Mouse (Mus musculus) midbrain, embryonic 15.5 days (tissue): ENCODE results near the gene Dip2b. TPM values are rescaled to one million over a fixed set of nuclear protein-coding genes. Genes with fewer than 3 reads are reported as not detected.
"Not testable (repeated sequence)": the region's sequence is repeated elsewhere in the genome, so short reads cannot be mapped to it uniquely, and the experiment has no call there.

Source experiments
- ATAC-seq: fragments of 200-750 bp; cut with Nextera tagmentation; replicated peaks from 2 replicates; pipeline ENCODE4 v1.8.0; 2017; ENCODE audit warnings: moderate TSS enrichment
- H3K27ac ChIP-seq: fragments of 300-500 bp; sonication (generic); 2 replicates; pipeline ENCODE4 v1.5.1; 2015; ENCODE audit warnings: mild to moderate bottlenecking, inconsistent platforms
- H3K27me3 ChIP-seq: fragments of 300-500 bp; sonication (generic); replicated peaks from 2 replicates; pipeline ENCODE4 v1.6.1; 2015; ENCODE audit warnings: inconsistent platforms
- H3K36me3 ChIP-seq: fragments of 300-500 bp; sonication (generic); replicated peaks from 2 replicates; pipeline ENCODE4 v1.6.1; 2015; ENCODE audit warnings: inconsistent platforms
- H3K4me1 ChIP-seq: fragments of 300-500 bp; sonication (generic); 2 replicates; pipeline ENCODE4 v1.6.1; 2015; ENCODE audit warnings: inconsistent platforms
- H3K4me2 ChIP-seq: fragments of 300-500 bp; sonication (generic); 2 replicates; pipeline ENCODE4 v1.6.1; 2015; ENCODE audit warnings: inconsistent platforms, mild to moderate bottlenecking, moderate library complexity
- H3K4me3 ChIP-seq: fragments of 300-500 bp; sonication (generic); 2 replicates; pipeline ENCODE4 v1.5.1; 2015; ENCODE audit warnings: mild to moderate bottlenecking, inconsistent platforms
- H3K9ac ChIP-seq: fragments of 300-500 bp; sonication (generic); 2 replicates; pipeline ENCODE4 v1.6.1; 2015; ENCODE audit warnings: mild to moderate bottlenecking, inconsistent platforms
- H3K9me3 ChIP-seq: fragments of 300-500 bp; sonication (generic); 2 replicates; pipeline ENCODE4 v1.6.1; 2016; ENCODE audit warnings: inconsistent platforms
- WGBS: fragments of 180-500 bp; shearing (Covaris S2); methylation state at CpG from one replicate; pipeline ENCODE4 v1.1.7; 2015; ENCODE audit warnings: mixed read lengths; 5-methylcytosine and 5-hydroxymethylcytosine counted together
- polyA plus RNA-seq: library from polyadenylated mRNA; unstranded; fragments of >200 nt; fragmentation: Nextera tagmentation; extraction: Ambion mirVana; gene quantifications from 2 replicates; pipeline ENCODE4 v1.2.1, GENCODE M21; 2015

The Dip2b gene
- polyA plus RNA-seq, 1 experiment from 2014 or later = 20.2 TPM

GRCm38 (mm10) chr15:100248665-100249433, 210.4 kb downstream of the Dip2b start:
- Histone ChIP-seq H3K4me2 (no peak overlapping the region), H3K27me3 (no peaks in the 10 kb centered on the region), H3K9ac (no peak overlapping the region), H3K36me3 (peaks cover 31% of the 10 kb centered on the region), H3K27ac (no peak overlapping the region), H3K9me3 (no peaks in the 10 kb centered on the region), H3K4me1 (no peaks in the 10 kb centered on the region), H3K4me3 (no peak overlapping the region)
- no peak for ATAC-seq
- 97% methylated on average over 6 of the region's 6 CpGs for WGBS

GRCm38 (mm10) chr15:100251153-100251780, 212.8 kb downstream of the Dip2b start:
- peaks cover 42% of the 10 kb centered on the region for H3K36me3 ChIP-seq
- no peak overlapping the region for H3K4me3 ChIP-seq
- H3K4me1 ChIP-seq = no peaks in the 10 kb centered on the region
- H3K9ac ChIP-seq = no peak overlapping the region
- H3K4me2 ChIP-seq = no peak overlapping the region
- no peaks in the 10 kb centered on the region for H3K9me3 ChIP-seq
- ATAC-seq = no peak
- H3K27ac ChIP-seq = no peak overlapping the region
- WGBS = 92% methylated on average over 6 of the region's 6 CpGs
- no peaks in the 10 kb centered on the region for H3K27me3 ChIP-seq

GRCm38 (mm10) chr15:100256386-100256785, 217.9 kb downstream of the Dip2b start:
- Histone ChIP-seq H3K9me3 (no peaks in the 10 kb centered on the region), H3K9ac (no peak overlapping the region), H3K4me1 (no peaks in the 10 kb centered on the region), H3K4me3 (no peak overlapping the region), H3K27me3 (no peaks in the 10 kb centered on the region), H3K4me2 (no peak overlapping the region), H3K36me3 (peaks cover 49% of the 10 kb centered on the region), H3K27ac (no peak overlapping the region)
- WGBS = 93% methylated on average over 6 of the region's 6 CpGs
- ATAC-seq = no peak

- no peaks in the 10 kb centered on the region for H3K27me3 ChIP-seq
- H3K4me1 ChIP-seq = no peaks in the 10 kb centered on the region
- H3K4me2 ChIP-seq = no peak overlapping the region
- H3K27ac ChIP-seq = no peak overlapping the region
- H3K4me3 ChIP-seq = no peak overlapping the region
- WGBS = 90% methylated on average over 5 of the region's 5 CpGs
- peaks cover 52% of the 10 kb centered on the region for H3K36me3 ChIP-seq
- no peak for ATAC-seq
- H3K9me3 ChIP-seq = no peaks in the 10 kb centered on the region
- no peak overlapping the region for H3K9ac ChIP-seq
These were observed 218.8 kb downstream of the Dip2b start for GRCm38 (mm10) chr15:100257305-100257704.

- WGBS = 94% methylated on average over 7 of the region's 7 CpGs
- Histone ChIP-seq H3K4me1 (no peaks in the 10 kb centered on the region), H3K9me3 (no peaks in the 10 kb centered on the region), H3K4me3 (no peak overlapping the region), H3K27me3 (no peaks in the 10 kb centered on the region), H3K4me2 (no peak overlapping the region), H3K27ac (no peak overlapping the region), H3K9ac (no peak overlapping the region), H3K36me3 (peaks cover 40% of the 10 kb centered on the region)
- ATAC-seq = no peak
These were observed 220.4 kb downstream of the Dip2b start for GRCm38 (mm10) chr15:100258646-100259425.

- not testable (repeated sequence) for H3K4me3 ChIP-seq, ATAC-seq, H3K4me2 ChIP-seq, H3K27ac ChIP-seq, H3K4me1 ChIP-seq, H3K9me3 ChIP-seq, H3K27me3 ChIP-seq, H3K9ac ChIP-seq
- H3K36me3 ChIP-seq = peaks cover 26% of the 10 kb centered on the region
- WGBS = 91% methylated on average over 5 of the region's 7 CpGs
These were observed 221.9 kb downstream of the Dip2b start for GRCm38 (mm10) chr15:100260351-100260750.

GRCm38 (mm10) chr15:100263246-100263905, 224.9 kb downstream of the Dip2b start:
- WGBS = 18% methylated on average over 4 of the region's 4 CpGs
- Histone ChIP-seq H3K9me3 (no peaks in the 10 kb centered on the region), H3K4me1 (no peaks in the 10 kb centered on the region), H3K4me2 (no peak overlapping the region), H3K9ac (no peak overlapping the region), H3K36me3 (peaks cover 10% of the 10 kb centered on the region), H3K4me3 (no peak overlapping the region), H3K27me3 (no peaks in the 10 kb centered on the region), H3K27ac (no peak overlapping the region)
- no peak for ATAC-seq

- Histone ChIP-seq H3K27me3 (no peaks in the 10 kb centered on the region), H3K4me2 (no peak overlapping the region), H3K36me3 (peaks cover 7% of the 10 kb centered on the region), H3K4me1 (no peaks in the 10 kb centered on the region), H3K27ac (no peak overlapping the region), H3K4me3 (no peak overlapping the region), H3K9me3 (no peaks in the 10 kb centered on the region), H3K9ac (no peak overlapping the region)
- WGBS = 75% methylated on average over 4 of the region's 5 CpGs
- ATAC-seq = no peak
These were observed 227.3 kb downstream of the Dip2b start for GRCm38 (mm10) chr15:100265586-100266325.

GRCm38 (mm10) chr15:100268916-100269315, 230.5 kb downstream of the Dip2b start:
- ATAC-seq = no peak
- Histone ChIP-seq H3K4me3 (no peak overlapping the region), H3K27me3 (no peaks in the 10 kb centered on the region), H3K9me3 (no peaks in the 10 kb centered on the region), H3K36me3 (no peaks in the 10 kb centered on the region), H3K4me2 (no peak overlapping the region), H3K27ac (no peak overlapping the region), H3K9ac (no peak overlapping the region), H3K4me1 (no peaks in the 10 kb centered on the region)
- 81% methylated on average over 2 of the region's 2 CpGs for WGBS
